Mouse (Mus musculus): Measurements from ENCODE around the gene Phf5a. TPM values are rescaled to one million over a fixed set of nuclear protein-coding genes. Genes with fewer than 3 reads are reported as not detected.
A peak's percentile ranks its signal among the peaks of the same experiment; 100 is the strongest.
"Not testable (repeated sequence)": the region's sequence is repeated elsewhere in the genome, so short reads cannot be mapped to it uniquely, and the experiment has no call there.

Phf5a gene
- polyA plus RNA-seq, 1 experiment: 96.7 TPM

DNA sequence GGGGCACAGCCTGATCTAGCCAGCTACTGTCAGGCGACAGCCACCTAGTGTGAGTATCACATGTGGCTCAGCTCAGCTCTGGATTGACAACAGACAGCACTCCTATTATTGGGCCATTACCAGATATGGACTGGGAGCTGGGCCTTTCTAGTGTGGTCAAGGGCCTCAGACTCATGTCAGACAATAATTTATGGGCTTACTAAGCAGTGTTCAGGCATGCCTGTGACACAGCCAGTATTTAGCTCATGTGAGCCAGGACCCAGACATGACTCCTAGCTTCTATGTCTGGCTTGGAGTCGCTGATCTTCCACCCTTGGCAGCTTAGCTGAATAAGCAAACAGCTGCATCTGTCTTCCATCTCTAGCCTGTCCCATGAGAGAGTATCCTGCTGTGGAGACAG is 40.8 kb upstream of the Phf5a start:
- no peak for TF ChIP-seq POLR2A (IDR thresholded peaks at IDR 0.05; ENCODE audit: borderline replicate concordance, control insufficient read depth, low read depth, low read length)
- WGBS: 87% methylated on average over 2 of the region's 2 CpGs
- Histone ChIP-seq H3K4me3 (replicated peaks; ENCODE audit: control insufficient read depth, low read depth, low read length) (no peak overlapping the region), H3K27ac (ENCODE audit: control insufficient read depth, insufficient read depth, low read depth, low read length, poor library complexity) (no peak overlapping the region), H3K4me1 (ENCODE audit: control insufficient read depth, insufficient read depth, low read length) (no peaks in the 10 kb centered on the region)

- H3K27ac ChIP-seq (ENCODE audit: control insufficient read depth, insufficient read depth, low read depth, low read length, poor library complexity); H3K4me1 ChIP-seq (ENCODE audit: control insufficient read depth, insufficient read depth, low read length); H3K4me3 ChIP-seq (replicated peaks; ENCODE audit: control insufficient read depth, low read depth, low read length): not testable (repeated sequence)
- WGBS: 76% methylated on average over 4 of the region's 4 CpGs
These were observed 37.1 kb upstream of the Phf5a start for GRCm38 (mm10) chr15:81908767-81909166.

- Histone ChIP-seq H3K27ac (ENCODE audit: control insufficient read depth, insufficient read depth, low read depth, low read length, poor library complexity) (no peak overlapping the region), H3K4me3 (replicated peaks; ENCODE audit: control insufficient read depth, low read depth, low read length) (no peak overlapping the region), H3K4me1 (ENCODE audit: control insufficient read depth, insufficient read depth, low read length) (no peaks in the 10 kb centered on the region)
- TF ChIP-seq CTCF (IDR thresholded peaks at IDR 0.05; ENCODE audit: control insufficient read depth, insufficient read depth, low read length) (no peak), POLR2A (IDR thresholded peaks at IDR 0.05; ENCODE audit: borderline replicate concordance, control insufficient read depth, low read depth, low read length) (no peak)
- 88% methylated on average over 8 of the region's 8 CpGs for WGBS
These were observed 36.2 kb upstream of the Phf5a start for GRCm38 (mm10) chr15:81907953-81908352.

DNA sequence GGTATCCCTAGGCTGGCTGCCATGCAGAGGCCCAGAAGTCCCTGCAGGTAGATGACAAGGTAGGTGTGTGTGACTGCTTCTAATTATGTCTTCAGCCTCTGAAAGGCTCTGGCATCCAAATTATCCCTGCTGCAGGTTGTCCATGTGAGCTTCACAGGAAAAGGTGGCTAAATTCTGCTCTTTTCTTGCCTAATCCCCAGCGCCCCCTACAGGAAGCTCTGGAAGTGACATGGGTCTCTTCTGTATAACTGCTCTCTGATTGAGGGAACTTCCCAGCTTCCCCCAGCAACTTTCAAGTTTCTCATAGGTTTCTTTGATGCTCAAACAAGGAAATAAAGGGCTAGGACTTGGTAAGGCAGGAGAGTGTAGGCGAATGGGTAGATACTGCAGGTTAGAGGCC is 33.2 kb upstream of the Phf5a start:
- Histone ChIP-seq H3K4me3 (replicated peaks; ENCODE audit: control insufficient read depth, low read depth, low read length) (no peak overlapping the region), H3K4me1 (ENCODE audit: control insufficient read depth, insufficient read depth, low read length) (no peaks in the 10 kb centered on the region), H3K27ac (ENCODE audit: control insufficient read depth, insufficient read depth, low read depth, low read length, poor library complexity) (no peak overlapping the region)
- 34% methylated on average over 2 of the region's 2 CpGs for WGBS
- TF ChIP-seq POLR2A (IDR thresholded peaks at IDR 0.05; ENCODE audit: borderline replicate concordance, control insufficient read depth, low read depth, low read length) (no peak), CTCF (IDR thresholded peaks at IDR 0.05; ENCODE audit: control insufficient read depth, insufficient read depth, low read length) (peak; percentile 42)

DNA sequence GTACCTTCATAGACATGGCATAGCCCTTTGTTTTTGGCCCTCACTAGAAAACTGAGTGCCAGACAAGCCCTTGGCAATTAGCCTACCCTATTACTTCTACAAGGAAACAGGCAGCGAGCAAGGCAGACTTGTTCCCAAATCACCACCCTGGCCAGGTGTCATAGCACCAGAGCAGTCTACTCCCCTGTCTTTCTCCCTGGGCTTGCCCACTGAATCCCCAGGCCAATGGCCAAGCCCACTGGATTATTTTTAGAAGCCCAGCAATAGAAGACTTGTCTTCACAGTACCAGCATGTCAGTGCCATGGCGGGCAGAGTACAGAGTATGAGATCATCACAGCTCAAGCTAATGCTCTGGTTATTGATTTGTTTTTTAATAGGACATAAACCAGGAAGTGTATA is 27.0 kb upstream of the Phf5a start:
- no peak for TF ChIP-seq CTCF (IDR thresholded peaks at IDR 0.05; ENCODE audit: control insufficient read depth, insufficient read depth, low read length)
- no peak for TF ChIP-seq POLR2A (IDR thresholded peaks at IDR 0.05; ENCODE audit: borderline replicate concordance, control insufficient read depth, low read depth, low read length)
- H3K4me3 ChIP-seq (replicated peaks; ENCODE audit: control insufficient read depth, low read depth, low read length): no peak overlapping the region
- 85% methylated on average over 2 of the region's 2 CpGs for WGBS
- H3K27ac ChIP-seq (ENCODE audit: control insufficient read depth, insufficient read depth, low read depth, low read length, poor library complexity): no peak overlapping the region
- no peaks in the 10 kb centered on the region for H3K4me1 ChIP-seq (ENCODE audit: control insufficient read depth, insufficient read depth, low read length)

DNA sequence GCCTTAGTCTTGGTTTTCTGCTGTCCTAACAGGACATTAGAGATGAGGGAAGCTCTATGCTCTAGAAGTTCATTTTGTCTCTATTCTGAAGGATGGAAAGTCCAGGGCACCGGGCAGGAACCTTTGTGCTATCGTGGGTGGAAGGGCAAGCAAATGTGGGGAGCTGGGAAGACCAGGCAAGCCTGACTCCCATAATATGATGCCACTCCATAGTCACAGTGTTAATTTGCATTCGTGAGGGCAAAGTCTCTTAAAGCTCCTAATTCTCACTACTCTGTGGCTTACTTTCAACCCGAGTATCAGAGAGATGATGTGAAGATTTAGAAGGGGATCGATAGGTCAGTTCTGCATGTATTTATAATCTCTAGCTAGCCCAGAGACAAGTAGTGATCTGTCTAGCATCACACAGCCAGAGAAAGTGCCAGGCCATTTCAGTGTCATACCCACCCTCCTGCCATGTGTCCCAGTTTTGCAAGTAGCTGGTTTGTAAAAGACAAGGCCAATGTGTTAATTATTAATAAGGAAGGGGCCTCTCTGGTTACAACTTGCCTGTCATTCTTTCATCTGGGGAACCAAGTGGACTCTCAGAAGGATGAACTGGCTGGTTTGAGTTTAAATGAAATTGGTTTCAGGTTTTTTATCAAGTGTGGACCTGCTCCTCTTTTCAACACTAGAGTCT is 26.0 kb upstream of the Phf5a start:
- Histone ChIP-seq H3K27ac (ENCODE audit: control insufficient read depth, insufficient read depth, low read depth, low read length, poor library complexity) (no peak overlapping the region), H3K4me3 (replicated peaks; ENCODE audit: control insufficient read depth, low read depth, low read length) (no peak overlapping the region), H3K4me1 (ENCODE audit: control insufficient read depth, insufficient read depth, low read length) (no peaks in the 10 kb centered on the region)
- TF ChIP-seq POLR2A (IDR thresholded peaks at IDR 0.05; ENCODE audit: borderline replicate concordance, control insufficient read depth, low read depth, low read length): no peak
- 89% methylated on average over 5 of the region's 5 CpGs for WGBS

GRCm38 (mm10) chr15:81896407-81896806 is 24.7 kb upstream of the Phf5a start:
- TF ChIP-seq CTCF (IDR thresholded peaks at IDR 0.05; ENCODE audit: control insufficient read depth, insufficient read depth, low read length) (no peak), POLR2A (IDR thresholded peaks at IDR 0.05; ENCODE audit: borderline replicate concordance, control insufficient read depth, low read depth, low read length) (no peak)
- 84% methylated on average over 2 of the region's 2 CpGs for WGBS
- H3K4me1 ChIP-seq (ENCODE audit: control insufficient read depth, insufficient read depth, low read length): no peaks in the 10 kb centered on the region
- no peak overlapping the region for H3K27ac ChIP-seq (ENCODE audit: control insufficient read depth, insufficient read depth, low read depth, low read length, poor library complexity)
- no peak overlapping the region for H3K4me3 ChIP-seq (replicated peaks; ENCODE audit: control insufficient read depth, low read depth, low read length)

DNA sequence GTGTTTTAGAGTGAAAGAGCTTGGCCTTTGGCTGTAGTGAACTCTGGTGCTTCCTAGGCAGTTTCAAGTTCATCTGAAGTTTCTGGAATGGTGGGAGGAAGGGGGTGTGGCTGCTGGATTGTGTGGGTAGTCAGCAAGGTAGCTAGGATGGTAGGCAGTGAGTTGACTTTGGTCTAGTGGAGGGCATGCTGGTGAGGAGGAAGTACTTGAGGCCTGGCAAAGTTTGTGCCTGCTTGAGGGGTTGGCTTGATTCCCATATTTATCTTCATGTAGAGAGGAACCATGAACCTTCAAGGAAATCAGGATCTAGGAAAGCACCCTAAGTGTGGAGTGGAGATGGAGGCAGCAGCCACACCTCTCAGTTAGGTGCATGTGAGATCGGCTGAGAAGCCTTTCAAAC is 22.3 kb upstream of the Phf5a start:
- Histone ChIP-seq H3K4me1 (ENCODE audit: control insufficient read depth, insufficient read depth, low read length) (no peaks in the 10 kb centered on the region), H3K27ac (ENCODE audit: control insufficient read depth, insufficient read depth, low read depth, low read length, poor library complexity) (no peak overlapping the region), H3K4me3 (replicated peaks; ENCODE audit: control insufficient read depth, low read depth, low read length) (no peak overlapping the region)
- WGBS: 69% methylated on average over 1 of the region's 1 CpGs
- TF ChIP-seq POLR2A (IDR thresholded peaks at IDR 0.05; ENCODE audit: borderline replicate concordance, control insufficient read depth, low read depth, low read length) (no peak), CTCF (IDR thresholded peaks at IDR 0.05; ENCODE audit: control insufficient read depth, insufficient read depth, low read length) (no peak)

GRCm38 (mm10) chr15:81891822-81892580 is 20.3 kb upstream of the Phf5a start:
- no peak overlapping the region for H3K27ac ChIP-seq (ENCODE audit: control insufficient read depth, insufficient read depth, low read depth, low read length, poor library complexity)
- 77% methylated on average over 8 of the region's 8 CpGs for WGBS
- no peaks in the 10 kb centered on the region for H3K4me1 ChIP-seq (ENCODE audit: control insufficient read depth, insufficient read depth, low read length)
- TF ChIP-seq CTCF (IDR thresholded peaks at IDR 0.05; ENCODE audit: control insufficient read depth, insufficient read depth, low read length) (no peak), POLR2A (IDR thresholded peaks at IDR 0.05; ENCODE audit: borderline replicate concordance, control insufficient read depth, low read depth, low read length) (no peak)
- H3K4me3 ChIP-seq (replicated peaks; ENCODE audit: control insufficient read depth, low read depth, low read length): no peak overlapping the region

Data from bone marrow, adult 2 months (tissue).